Mouse (Mus musculus) heart, embryonic 11.5 days (tissue): ENCODE results near the gene Uhrf1. TPM values are rescaled to one million over a fixed set of nuclear protein-coding genes. Genes with fewer than 3 reads are reported as not detected.

Source experiments
- ATAC-seq: fragments of 200-750 bp; cut with Nextera tagmentation; replicated peaks from 2 replicates; pipeline ENCODE4 v1.8.0; 2017; ENCODE audit warnings: moderate library complexity; ENCODE audit not compliant: insufficient number of reproducible peaks, low FRiP score, low TSS enrichment
- H3K27ac ChIP-seq: fragments of 300-500 bp; sonication (generic); 2 replicates; pipeline ENCODE4 v1.5.1; 2014; ENCODE audit warnings: mild to moderate bottlenecking, low read depth, low read length
- H3K27me3 ChIP-seq: fragments of 300-500 bp; sonication (generic); 2 replicates; pipeline ENCODE4 v1.6.1; 2014; ENCODE audit warnings: mild to moderate bottlenecking, low read length, mixed read lengths; ENCODE audit not compliant: control insufficient read depth, insufficient read depth
- H3K36me3 ChIP-seq: fragments of 300-500 bp; sonication (generic); 2 replicates; pipeline ENCODE4 v1.6.1; 2014; ENCODE audit warnings: mild to moderate bottlenecking, low read length, moderate library complexity, mixed read lengths; ENCODE audit not compliant: control insufficient read depth, insufficient read depth
- H3K4me1 ChIP-seq: fragments of 300-500 bp; sonication (generic); 2 replicates; pipeline ENCODE4 v1.6.1; 2014; ENCODE audit warnings: low read length; ENCODE audit not compliant: control insufficient read depth, insufficient read depth
- H3K4me2 ChIP-seq: fragments of 300-500 bp; sonication (generic); 2 replicates; pipeline ENCODE4 v1.6.1; 2014; ENCODE audit warnings: mild to moderate bottlenecking, moderate library complexity
- H3K4me3 ChIP-seq: fragments of 300-500 bp; sonication (generic); 2 replicates; pipeline ENCODE4 v1.5.1; 2014; ENCODE audit warnings: low read depth, low read length
- H3K9ac ChIP-seq: fragments of 300-500 bp; sonication (generic); 2 replicates; pipeline ENCODE4 v1.6.1; 2014; ENCODE audit warnings: mild to moderate bottlenecking, low read depth, low read length, moderate library complexity
- H3K9me3 ChIP-seq: fragments of 300-500 bp; sonication (generic); replicated peaks from 2 replicates; pipeline ENCODE4 v1.6.1; 2016; ENCODE audit warnings: low read length; ENCODE audit not compliant: control insufficient read depth
- WGBS: fragments of 180-500 bp; shearing (Covaris S2); extraction: QIAGEN DNeasy Blood & Tissue Kit; methylation state at CpG from one replicate; pipeline ENCODE4 v1.1.7; 2014; ENCODE audit not compliant: insufficient replicate concordance; 5-methylcytosine and 5-hydroxymethylcytosine counted together
- polyA plus RNA-seq: library from polyadenylated mRNA; unstranded; fragments of >200 nt; fragmentation: Nextera tagmentation; extraction: Ambion mirVana; gene quantifications from 2 replicates; pipeline ENCODE4 v1.2.1, GENCODE M21; 2014

Uhrf1 gene
- polyA plus RNA-seq, 1 experiment from 2014 or later: 53.0 TPM

DNA sequence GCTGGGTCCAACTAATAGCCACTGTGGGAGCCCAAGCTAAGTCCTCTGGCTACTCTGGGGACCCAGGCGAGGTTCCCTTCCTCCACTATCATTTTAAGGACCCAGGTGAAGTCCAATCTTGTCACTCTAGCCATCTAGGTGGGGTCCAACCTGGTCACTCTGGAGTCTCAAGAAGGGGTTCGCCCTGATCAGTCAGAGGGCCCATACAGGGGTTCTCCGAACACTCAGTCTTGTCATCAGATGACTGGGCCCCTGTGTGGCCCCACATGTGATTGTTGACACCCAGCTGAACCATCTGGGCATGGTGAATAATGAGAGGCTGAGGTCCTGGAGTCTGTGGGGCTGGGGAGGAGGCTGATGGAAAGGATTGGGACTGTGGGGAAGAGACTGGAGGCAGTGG, 33.4 kb upstream of the Uhrf1 start:
- H3K4me1 ChIP-seq: peaks cover 10% of the 10 kb centered on the region; the same call in 1 of the 2 replicates
- no peaks in the 10 kb centered on the region for H3K27me3 ChIP-seq
- H3K27ac ChIP-seq: peak overlapping the region; percentile 67
- H3K9ac ChIP-seq: peak overlapping the region; percentile 62
- H3K4me2 ChIP-seq: peak overlapping the region; percentile 70
- H3K9me3 ChIP-seq: no peaks in the 10 kb centered on the region
- 73% methylated on average over 3 of the region's 3 CpGs for WGBS
- H3K4me3 ChIP-seq: peak overlapping the region; percentile 36
- no peak for ATAC-seq
- peaks cover 20% of the 10 kb centered on the region for H3K36me3 ChIP-seq

DNA sequence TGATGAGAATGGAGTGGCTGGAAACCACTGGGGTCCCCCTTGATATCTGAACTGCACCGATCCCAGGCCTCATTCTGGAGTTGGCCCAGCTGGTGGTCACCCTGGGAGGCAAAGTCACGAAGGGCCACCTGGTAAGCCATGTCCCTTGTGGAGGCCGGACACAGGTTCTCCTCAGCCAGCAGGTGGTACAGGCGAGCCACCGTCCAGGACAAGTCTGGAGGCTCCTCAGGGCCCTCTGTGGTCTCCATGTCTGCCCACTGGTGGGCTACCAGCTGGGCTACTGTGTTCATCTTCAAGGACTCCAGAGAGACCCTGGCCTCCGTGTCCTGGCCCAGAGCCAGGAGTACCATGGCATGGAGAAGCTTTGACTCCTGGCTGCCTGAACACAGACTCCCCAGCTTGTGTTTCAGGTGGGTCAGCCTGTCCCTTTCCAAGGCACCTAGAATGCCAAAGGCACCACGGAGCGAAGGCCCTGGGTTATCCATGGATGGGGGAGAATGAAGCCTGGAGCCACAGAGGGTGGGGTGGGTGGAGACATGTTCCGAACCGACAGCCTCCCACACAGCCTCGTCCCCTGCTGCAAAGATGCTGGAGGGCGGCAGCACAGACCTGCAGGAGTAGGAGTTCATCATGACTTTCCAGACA, 31.4 kb upstream of the Uhrf1 start:
- Histone ChIP-seq H3K9ac (no peak overlapping the region), H3K4me3 (no peak overlapping the region), H3K36me3 (peaks cover 20% of the 10 kb centered on the region), H3K9me3 (no peaks in the 10 kb centered on the region), H3K4me2 (no peak overlapping the region), H3K27me3 (no peaks in the 10 kb centered on the region), H3K27ac (no peak overlapping the region), H3K4me1 (peaks cover 10% of the 10 kb centered on the region; the same call in 1 of the 2 replicates)
- WGBS: 87% methylated on average over 12 of the region's 12 CpGs
- no peak for ATAC-seq

DNA sequence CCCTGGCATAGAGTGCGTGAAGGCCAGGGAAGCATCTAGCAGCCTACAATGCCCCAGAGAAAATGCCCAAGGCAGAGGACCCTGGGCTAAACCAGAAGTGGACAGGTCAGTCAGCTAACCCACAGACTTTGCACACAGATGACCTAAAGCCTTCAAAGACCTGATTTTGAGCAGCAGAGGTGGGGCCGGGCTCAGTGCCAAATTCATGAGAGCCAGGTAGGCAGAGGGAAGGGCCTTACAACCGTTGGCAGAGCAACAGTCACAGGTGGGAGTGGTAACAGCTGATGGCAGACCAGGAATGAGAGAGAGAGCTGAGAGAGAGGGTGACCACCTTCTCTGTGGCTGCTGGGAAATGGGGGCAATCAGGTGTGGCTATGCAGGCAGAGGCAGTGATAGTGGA, 30.5 kb upstream of the Uhrf1 start:
- Histone ChIP-seq H3K9me3 (no peaks in the 10 kb centered on the region), H3K27me3 (no peaks in the 10 kb centered on the region), H3K27ac (no peak overlapping the region), H3K4me2 (no peak overlapping the region), H3K4me3 (no peak overlapping the region), H3K4me1 (peaks cover 18% of the 10 kb centered on the region), H3K36me3 (peaks cover 20% of the 10 kb centered on the region), H3K9ac (no peak overlapping the region)
- WGBS: 79% methylated on average over 3 of the region's 3 CpGs
- no peak for ATAC-seq

DNA sequence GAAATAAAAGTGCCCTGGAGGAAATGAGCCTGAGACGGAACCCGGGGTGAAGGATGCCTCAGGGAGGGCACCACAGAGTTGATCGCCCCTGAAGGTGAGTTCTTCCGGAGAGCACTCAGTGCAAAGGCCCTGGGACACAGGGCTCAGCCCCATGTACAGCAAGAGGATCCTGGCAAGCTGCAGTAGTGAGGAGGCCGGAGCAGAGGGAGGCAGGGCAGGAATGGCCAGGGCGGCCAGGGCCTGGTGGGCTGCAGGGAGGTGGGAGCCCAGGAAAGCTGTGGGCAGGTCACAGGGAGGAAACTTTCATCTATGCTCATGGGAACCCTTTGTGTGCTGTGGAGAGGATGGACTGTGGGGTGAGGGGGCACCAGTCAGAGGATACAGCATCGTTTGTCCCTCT, 29.6 kb upstream of the Uhrf1 start:
- Histone ChIP-seq H3K4me3 (no peak overlapping the region), H3K4me2 (no peak overlapping the region), H3K36me3 (peaks cover 20% of the 10 kb centered on the region), H3K4me1 (peaks cover 24% of the 10 kb centered on the region), H3K27ac (no peak overlapping the region), H3K9ac (no peak overlapping the region), H3K27me3 (no peaks in the 10 kb centered on the region), H3K9me3 (no peaks in the 10 kb centered on the region)
- no peak for ATAC-seq
- WGBS: 84% methylated on average over 7 of the region's 7 CpGs

DNA sequence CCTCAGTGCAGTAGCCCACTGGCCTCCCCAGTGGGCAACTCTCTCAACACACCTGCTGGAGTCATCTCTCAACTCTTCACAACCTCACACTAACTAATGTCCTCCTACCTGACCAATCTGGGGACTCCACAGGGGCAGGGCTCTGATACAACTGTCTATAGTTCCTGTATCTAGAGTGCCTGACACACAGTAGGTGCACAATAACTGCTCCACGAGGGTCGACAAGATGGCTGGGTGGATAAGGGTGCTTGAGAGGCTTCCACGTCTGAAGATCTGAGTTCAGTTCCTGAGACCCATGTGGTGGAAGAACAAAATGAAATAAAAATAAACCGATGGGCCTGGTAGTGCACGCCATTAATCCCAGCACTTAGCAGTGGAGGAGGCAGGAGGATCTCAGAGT, 29.1 kb upstream of the Uhrf1 start:
- H3K4me3 ChIP-seq: no peak overlapping the region
- no peaks in the 10 kb centered on the region for H3K9me3 ChIP-seq
- H3K4me1 ChIP-seq: peaks cover 24% of the 10 kb centered on the region
- H3K9ac ChIP-seq: no peak overlapping the region
- no peak for ATAC-seq
- 86% methylated on average over 5 of the region's 5 CpGs for WGBS
- no peak overlapping the region for H3K27ac ChIP-seq
- peaks cover 20% of the 10 kb centered on the region for H3K36me3 ChIP-seq
- H3K27me3 ChIP-seq: no peaks in the 10 kb centered on the region
- no peak overlapping the region for H3K4me2 ChIP-seq

DNA sequence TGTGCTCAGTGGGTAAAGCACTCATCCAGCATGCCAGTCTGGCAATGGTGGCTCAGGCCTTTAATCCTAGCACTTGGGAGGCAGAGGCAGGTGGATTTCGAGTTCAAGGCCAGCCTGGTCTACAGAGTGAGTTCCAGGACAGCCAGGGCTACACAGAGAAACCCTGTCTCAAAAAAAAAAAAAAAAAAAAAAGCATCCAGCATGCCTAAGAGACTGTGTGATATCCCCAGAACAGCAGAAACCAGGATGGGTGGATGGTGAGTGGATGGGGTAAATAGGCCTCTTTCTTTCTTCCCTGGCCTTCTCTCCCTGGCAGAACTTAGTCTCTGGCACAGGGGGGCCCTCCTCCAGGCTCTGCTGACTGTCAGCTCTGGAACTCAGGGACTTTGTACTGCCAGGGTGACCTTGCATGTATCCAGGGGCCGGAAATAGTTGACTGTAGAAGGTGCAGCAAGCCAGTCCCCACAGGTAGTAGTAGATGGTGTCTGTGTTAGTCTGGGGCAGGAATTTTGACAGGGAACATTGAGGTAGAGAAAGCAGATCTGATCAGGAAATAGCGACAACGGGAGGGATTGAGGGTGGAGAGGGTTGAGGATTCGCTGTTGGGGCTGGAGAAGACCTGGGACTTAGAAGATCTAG, 27.2 kb upstream of the Uhrf1 start:
- Histone ChIP-seq H3K4me3 (peak overlapping the region; percentile 65), H3K27me3 (no peaks in the 10 kb centered on the region), H3K4me2 (peak overlapping the region; percentile 83), H3K9ac (peak overlapping the region; percentile 89), H3K36me3 (peaks cover 23% of the 10 kb centered on the region), H3K9me3 (no peaks in the 10 kb centered on the region), H3K27ac (peak overlapping the region; percentile 89), H3K4me1 (peaks cover 19% of the 10 kb centered on the region)
- 0 out of 2 replicates have a peak, but pooled peaks have one; percentile 16 for ATAC-seq
- 18% methylated on average over 5 of the region's 5 CpGs for WGBS

DNA sequence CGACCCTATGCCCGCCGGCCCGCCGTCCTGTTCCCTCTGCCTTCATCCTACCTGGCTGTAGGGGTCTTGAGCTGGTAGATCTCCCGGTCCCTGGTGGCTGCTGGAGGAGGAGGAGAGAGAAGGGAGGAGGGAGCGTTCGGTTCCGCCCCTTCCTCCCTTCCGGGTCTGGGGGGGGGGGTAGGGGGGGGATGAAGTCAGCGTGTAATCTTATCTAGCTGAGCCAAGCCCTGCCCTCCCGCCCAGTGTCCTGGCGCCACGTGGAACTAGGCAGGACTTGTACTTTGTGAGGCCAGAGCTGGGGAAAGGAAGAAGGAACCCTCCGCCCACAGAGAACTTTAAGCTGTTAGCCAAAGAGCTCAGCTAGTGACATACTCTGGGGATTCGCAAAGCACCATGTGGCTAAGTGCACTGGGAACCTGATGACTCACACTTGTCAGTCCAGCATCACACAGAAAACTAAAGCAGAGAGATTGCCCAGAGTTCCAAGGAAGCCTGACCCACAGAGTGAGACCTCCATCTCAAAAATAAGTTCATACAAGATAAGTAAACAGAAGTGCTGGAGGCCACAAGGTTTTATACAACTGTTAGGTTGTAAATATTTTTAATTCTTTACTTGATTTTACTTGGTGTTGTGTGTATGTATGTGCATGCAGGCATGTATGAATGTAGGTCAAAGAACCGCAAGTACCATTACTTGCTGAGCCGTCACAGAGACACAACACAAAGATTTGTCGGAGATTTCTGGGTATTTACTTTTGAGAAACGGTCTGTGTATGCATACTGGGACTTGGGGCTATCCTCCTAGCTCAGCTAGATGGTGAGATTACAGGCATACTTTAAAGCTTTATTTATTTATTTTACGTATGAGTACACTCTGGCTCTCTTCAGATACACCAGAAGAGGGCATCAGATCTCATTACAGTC, 26.2 kb upstream of the Uhrf1 start, which contains the start of gene Ticam1:
TSS of gene Ticam1 (minus strand) at position 144 of the 924 bp plus-strand sequence.
- H3K4me3 ChIP-seq: peak within 1 kb of the TSS; percentile 65
- peaks cover 21% of the 10 kb centered on the region for H3K36me3 ChIP-seq
- H3K9me3 ChIP-seq: no peaks in the 10 kb centered on the region
- peak within 1 kb of the TSS; percentile 83 for H3K4me2 ChIP-seq
- H3K9ac ChIP-seq: peak within 1 kb of the TSS; percentile 89
- H3K27ac ChIP-seq: peak within 1 kb of the TSS; percentile 92
- H3K4me1 ChIP-seq: peaks cover 19% of the 10 kb centered on the region
- no peaks in the 10 kb centered on the region for H3K27me3 ChIP-seq
- WGBS: 8% methylated on average over 16 of the region's 21 CpGs
- ATAC-seq: peak; percentile 92

DNA sequence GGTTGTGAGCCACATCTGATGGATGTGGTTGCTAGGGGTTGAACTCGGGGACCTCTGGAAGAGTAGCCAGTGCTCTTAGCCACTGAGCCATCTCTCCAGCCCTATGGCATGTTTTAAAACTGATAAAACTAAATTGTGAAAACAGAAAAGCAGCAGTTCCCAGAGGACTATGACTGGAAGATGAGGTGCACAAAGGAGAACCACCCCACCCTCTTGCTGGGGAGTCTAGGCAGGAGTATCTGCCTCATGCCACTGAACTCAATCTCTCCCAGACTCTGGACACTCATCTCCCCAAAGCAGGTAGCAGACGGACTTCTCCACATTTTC, 25.6 kb upstream of the Uhrf1 start:
- peak overlapping the region; percentile 83 for H3K4me2 ChIP-seq
- no peak for ATAC-seq
- peak overlapping the region; percentile 68 for H3K9ac ChIP-seq
- no peaks in the 10 kb centered on the region for H3K27me3 ChIP-seq
- H3K4me1 ChIP-seq: peaks cover 19% of the 10 kb centered on the region
- H3K36me3 ChIP-seq: peaks cover 17% of the 10 kb centered on the region
- WGBS: 29% methylated on average over 2 of the region's 2 CpGs
- peak overlapping the region; percentile 92 for H3K27ac ChIP-seq
- no peaks in the 10 kb centered on the region for H3K9me3 ChIP-seq
- H3K4me3 ChIP-seq: peak overlapping the region; percentile 65
